Comparison of ENCODE assay signal across 21 mouse cellular contexts in genomic region chr1:23753091-23753490, GRCm38 (mm10). TPM values are rescaled to one million over a fixed set of nuclear protein-coding genes. Genes with fewer than 3 reads are reported as not detected.
A peak's percentile ranks its signal among the peaks of the same experiment; 100 is the strongest.
DNase-seq lines count a peak whose midpoint lies in the region; ATAC-seq and TF ChIP-seq lines count a peak whose summit lies in the region.
"Had no signal": no experiment of that assay in that cellular context is flagged by ENCODE, and none has a peak within 500 bp of the region (broad histone marks: within the 10 kb centered on the region; RNA-seq: fewer than 3 reads in every experiment).

No protein-coding gene starts in this region.

- DNase-seq in kidney, adult 2 months: peak; percentile 71
- no peak for DNase-seq in kidney, adult 18-20 months
- DNase-seq in kidney, postnatal 14 days: peak; percentile 10
- DNase-seq: adrenal gland, adult 2 months; adrenal gland, postnatal 10 days; adrenal gland, postnatal 25 days; cerebellum, adult 11 months; cerebellum, adult 18-20 months; cerebellum, adult 8-10 months; cerebellum, adult 9-11 months; cerebellum, postnatal 14 days; cerebellum, postnatal 36 days; embryo, embryonic 11 days had no signal

- H3K36me3 ChIP-seq in kidney, adult 2 months (ENCODE audit: control insufficient read depth, insufficient read depth, low read length): no peaks in the 10 kb centered on the region
- H3K36me3 ChIP-seq in kidney, embryonic 16.5 days (ENCODE audit: insufficient read depth, low read length): no peaks in the 10 kb centered on the region
- H3K36me3 ChIP-seq: embryonic facial prominence, embryonic 13.5 days; embryonic facial prominence, embryonic 15.5 days; forebrain, embryonic 10.5 days; forebrain, embryonic 12.5 days had no signal

- 52% methylated on average over 2 of the region's 2 CpGs for WGBS in kidney, adult 2 months
- WGBS in kidney, embryonic 16.5 days: 77% methylated on average over 2 of the region's 2 CpGs

- no peak for TF ChIP-seq CTCF in kidney, adult 2 months (conservative IDR thresholded peaks at IDR 0.05; ENCODE audit: insufficient read depth, insufficient read length, low read depth, low read length)

- peak overlapping the region; percentile 97 for H3K27ac ChIP-seq in kidney, adult 2 months (ENCODE audit: insufficient read depth, low read depth, low read length)
- H3K27ac ChIP-seq in kidney, embryonic 16.5 days (ENCODE audit: low read length): no peak overlapping the region
- H3K27ac ChIP-seq: embryonic facial prominence, embryonic 13.5 days; embryonic facial prominence, embryonic 15.5 days; forebrain, embryonic 10.5 days; forebrain, embryonic 12.5 days had no signal

- no peaks in the 10 kb centered on the region for H3K9me3 ChIP-seq in kidney, embryonic 16.5 days (ENCODE audit: low read length)
- H3K9me3 ChIP-seq: embryonic facial prominence, embryonic 13.5 days; embryonic facial prominence, embryonic 15.5 days; forebrain, embryonic 10.5 days; forebrain, embryonic 12.5 days had no signal

- no peak overlapping the region for H3K4me3 ChIP-seq in kidney, adult 2 months (ENCODE audit: insufficient read depth, low read depth, low read length)
- H3K4me3 ChIP-seq in kidney, embryonic 16.5 days (ENCODE audit: low read length): no peak overlapping the region
- H3K4me3 ChIP-seq: embryonic facial prominence, embryonic 13.5 days; embryonic facial prominence, embryonic 15.5 days; erythroblast, embryonic 14.5 days; forebrain, embryonic 10.5 days; forebrain, embryonic 12.5 days had no signal

- H3K9ac ChIP-seq in kidney, embryonic 16.5 days (replicated peaks; ENCODE audit: low read length): no peak overlapping the region
- H3K9ac ChIP-seq: embryonic facial prominence, embryonic 13.5 days; embryonic facial prominence, embryonic 15.5 days; forebrain, embryonic 12.5 days had no signal

- no peak for TF ChIP-seq POLR2A in kidney, adult 2 months (IDR thresholded peaks at IDR 0.05; ENCODE audit: low read depth, low read length)

- no peaks in the 10 kb centered on the region for H3K27me3 ChIP-seq in kidney, adult 2 months (replicated peaks; ENCODE audit: control insufficient read depth, insufficient read depth, low read length)
- H3K27me3 ChIP-seq in kidney, embryonic 16.5 days (ENCODE audit: insufficient read depth, low read length): no peaks in the 10 kb centered on the region
- H3K27me3 ChIP-seq: embryonic facial prominence, embryonic 13.5 days; embryonic facial prominence, embryonic 15.5 days; forebrain, embryonic 12.5 days had no signal

- H3K4me2 ChIP-seq in kidney, embryonic 16.5 days (replicated peaks; ENCODE audit: low read depth, low read length): no peak overlapping the region
- H3K4me2 ChIP-seq: embryonic facial prominence, embryonic 13.5 days; embryonic facial prominence, embryonic 15.5 days; forebrain, embryonic 12.5 days had no signal

- no peak for ATAC-seq in kidney, embryonic 16.5 days (ENCODE audit: low FRiP score, low TSS enrichment)
- ATAC-seq: forebrain, embryonic 14.5 days; forebrain, embryonic 16.5 days had no signal

- H3K4me1 ChIP-seq in kidney, adult 2 months (ENCODE audit: control insufficient read depth, insufficient read depth, low read length): peaks cover 3% of the 10 kb centered on the region; the same call in 1 of the 2 replicates
- no peaks in the 10 kb centered on the region for H3K4me1 ChIP-seq in kidney, embryonic 16.5 days (ENCODE audit: insufficient read depth, low read length)
- H3K4me1 ChIP-seq: embryonic facial prominence, embryonic 13.5 days; embryonic facial prominence, embryonic 15.5 days; forebrain, embryonic 10.5 days had no signal

RNA-seq across cellular contexts. Expression of gene B3gat2, which starts 8.5 kb away (rescaled TPM):
- 58.8 and 81.1 TPM in 2 replicates for polyA plus RNA-seq in kidney, adult 2 months (2012; rRNA removed)
- 11.1 and 12.5 TPM in 2 replicates for polyA plus RNA-seq in kidney, embryonic 16.5 days (2015; fragmentation: Nextera tagmentation; extraction: Ambion mirVana)
- polyA plus RNA-seq: adrenal gland, adult 2 months had no signal
